Mouse (Mus musculus) urinary bladder, postnatal 36 days (tissue): ENCODE measurements around the gene Dnajb7.

ENCODE experiments used
- DNase-seq, 2 experiments: peaks; one replicate each; pipeline ENCODE4 v3.0.0; 2022; ENCODE audit warnings: low spot score in 2 of 2, mixed read lengths in 1 of 2

The Dnajb7 gene

DNA sequence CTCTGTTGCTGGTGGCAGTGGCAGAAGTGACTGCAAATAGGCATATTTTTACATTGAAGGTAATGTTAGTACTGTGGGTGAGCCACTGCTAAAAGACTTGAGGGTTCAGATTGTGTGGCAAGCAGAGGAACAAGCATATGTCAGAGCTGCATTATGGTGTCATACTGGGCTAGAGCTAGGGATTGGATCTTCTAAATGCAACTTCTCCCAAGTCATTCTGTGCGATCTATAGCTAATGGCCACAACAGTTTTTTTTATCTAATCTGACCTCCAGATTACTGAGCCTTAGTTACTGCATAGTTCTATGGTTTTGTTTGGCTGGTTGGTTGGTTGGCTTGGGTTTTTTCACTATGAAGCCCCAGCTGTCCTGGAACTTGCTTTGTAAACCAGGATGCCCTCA lies at the start of gene Dnajb7:
Dnajb7 (minus strand) TSS at position 101 of the 400 bp plus-strand sequence.
- no peak for DNase-seq

DNA sequence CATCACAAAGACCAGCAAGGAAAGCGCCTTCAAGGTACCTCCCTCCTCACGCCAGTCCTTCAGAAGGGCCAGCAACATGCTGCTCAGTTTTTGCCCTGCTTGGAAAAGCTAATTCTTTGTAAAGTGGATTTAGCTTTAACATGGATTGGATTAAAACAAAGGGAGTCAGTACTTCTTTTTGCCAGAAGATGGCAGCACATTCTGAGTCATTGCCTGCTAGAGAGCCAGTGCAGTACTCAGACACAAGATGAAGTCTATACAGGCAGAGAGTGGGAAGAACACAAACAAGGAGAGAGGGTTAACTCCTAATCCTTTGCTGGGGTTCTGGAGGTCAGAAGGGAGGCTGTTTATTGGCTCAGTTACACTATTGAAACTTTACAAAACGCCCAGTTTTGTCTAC lies 40.4 kb upstream of the Dnajb7 start:
- DNase-seq, result peak; percentile 37 to 46

DNA sequence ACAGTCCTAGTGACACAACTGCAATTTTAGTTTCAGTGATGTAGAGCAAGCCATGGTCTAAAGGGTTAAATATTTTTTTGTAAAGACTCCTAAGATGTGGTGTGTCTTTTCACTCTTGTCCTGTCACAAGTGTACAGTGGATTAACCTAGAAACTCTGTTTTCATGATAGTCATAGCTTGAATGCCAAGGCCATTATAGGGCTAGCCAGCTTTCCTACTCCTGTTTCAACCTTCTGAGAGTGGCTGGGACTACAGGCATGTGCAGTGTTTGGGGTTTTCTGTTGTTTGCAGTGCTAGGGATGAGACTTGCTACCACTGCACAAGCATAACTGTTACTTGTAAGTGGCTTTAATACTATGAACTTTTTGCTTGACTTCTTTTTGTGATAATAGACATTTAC lies 31.1 kb upstream of the Dnajb7 start:
- DNase-seq, result no peak

DNA sequence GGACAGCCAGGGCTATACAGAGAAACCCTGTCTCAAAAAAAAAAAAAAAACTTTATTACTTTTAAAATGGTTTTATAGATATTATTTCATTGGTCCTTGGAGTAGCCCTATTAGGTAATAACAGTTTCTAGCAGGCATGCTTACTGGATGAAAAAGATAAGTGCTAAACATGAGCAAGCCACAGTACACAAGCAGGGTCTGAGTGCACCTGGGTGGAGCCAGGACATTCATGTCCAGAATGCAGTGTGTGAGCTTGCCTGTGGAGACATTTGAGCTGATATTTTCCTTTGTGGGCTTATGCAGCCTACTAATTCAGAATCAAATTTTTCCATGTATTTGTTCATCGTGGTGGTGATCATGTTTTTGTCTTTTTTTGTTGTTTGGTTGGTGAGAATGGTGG lies 30.2 kb upstream of the Dnajb7 start:
- no peak for DNase-seq

DNA sequence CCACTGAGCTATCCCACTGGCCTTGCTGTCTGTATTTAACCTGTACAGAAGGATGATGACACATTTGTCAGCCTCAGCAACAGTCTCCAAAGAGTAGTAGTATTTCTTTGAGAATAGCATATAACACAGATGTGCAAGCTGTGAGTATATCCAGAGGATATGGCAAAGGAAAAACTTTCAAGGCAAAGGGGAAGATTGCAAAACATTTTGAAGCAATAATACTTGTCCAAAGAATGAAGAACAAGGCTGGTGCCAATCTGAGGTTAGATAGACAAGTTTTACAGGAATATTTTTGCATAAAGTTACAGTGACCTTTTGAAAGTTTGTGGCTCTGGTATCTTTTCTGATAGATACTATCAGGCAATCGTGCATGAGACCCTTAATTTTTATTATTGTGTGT lies 23.1 kb upstream of the Dnajb7 start:
- no peak for DNase-seq

DNA sequence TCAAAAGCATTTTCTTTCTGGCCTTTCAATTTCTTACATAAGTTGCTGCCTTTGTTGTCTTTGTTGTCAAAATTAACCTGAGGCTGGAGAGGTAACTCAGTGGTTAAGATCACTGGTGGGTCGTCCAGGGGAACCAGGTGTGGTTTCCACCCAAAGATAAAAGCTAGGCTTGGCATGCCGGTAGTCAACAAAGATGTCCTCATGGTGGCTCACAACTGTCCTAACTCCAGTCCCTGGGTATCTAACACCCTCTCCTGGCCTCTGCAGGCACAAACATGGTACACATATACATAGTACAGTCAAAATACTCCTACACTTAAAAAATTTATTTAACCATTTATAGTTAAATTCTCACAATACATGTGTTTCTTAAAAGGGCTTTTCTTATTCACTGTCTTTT lies 19.8 kb upstream of the Dnajb7 start:
- DNase-seq, result no peak

DNA sequence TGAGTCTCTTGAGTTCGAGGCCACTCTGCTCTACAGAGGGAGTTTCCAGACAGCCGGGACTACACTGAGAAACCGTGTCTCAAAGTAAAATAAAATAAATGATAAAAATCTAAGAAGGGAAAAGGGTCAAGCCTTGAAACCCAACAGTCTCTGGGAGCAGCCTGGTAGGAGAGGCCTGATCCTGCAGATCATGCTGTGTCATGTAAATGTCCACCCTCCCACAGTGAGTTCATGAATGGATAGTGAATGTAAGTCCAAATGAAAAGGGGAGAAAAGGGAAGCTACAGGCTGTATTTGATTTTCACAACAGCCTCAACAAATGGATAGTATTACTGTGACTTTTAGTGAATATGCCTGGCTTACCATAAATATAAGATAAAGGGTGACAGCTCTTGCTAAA lies 17.2 kb upstream of the Dnajb7 start:
- no peak for DNase-seq

DNA sequence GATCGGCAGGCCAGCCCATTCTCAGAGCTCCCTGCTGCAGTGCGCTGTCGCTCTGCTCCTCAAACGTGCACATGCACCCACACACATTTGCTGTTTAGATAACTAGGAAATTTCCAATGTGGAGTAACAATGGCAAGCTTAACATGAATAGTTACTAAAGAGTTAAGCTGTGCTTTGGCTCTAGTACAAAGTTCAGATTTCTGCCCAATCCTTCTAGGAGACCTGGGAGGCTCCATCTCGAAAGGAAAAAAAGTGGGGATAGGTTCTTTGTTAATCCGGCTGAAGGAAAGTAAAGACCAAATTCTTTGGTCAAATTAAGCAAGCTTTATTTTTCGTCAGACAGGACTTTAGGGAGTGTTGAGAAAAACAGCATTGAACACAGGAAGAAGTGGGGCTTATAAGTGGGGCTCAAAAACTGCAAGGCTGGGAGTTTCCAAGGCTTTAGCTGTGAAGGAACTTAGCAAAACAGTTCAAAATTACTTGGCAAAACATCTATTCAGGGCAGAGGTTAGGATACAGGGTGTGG lies 14.1 kb upstream of the Dnajb7 start:
- DNase-seq, result no peak

DNA sequence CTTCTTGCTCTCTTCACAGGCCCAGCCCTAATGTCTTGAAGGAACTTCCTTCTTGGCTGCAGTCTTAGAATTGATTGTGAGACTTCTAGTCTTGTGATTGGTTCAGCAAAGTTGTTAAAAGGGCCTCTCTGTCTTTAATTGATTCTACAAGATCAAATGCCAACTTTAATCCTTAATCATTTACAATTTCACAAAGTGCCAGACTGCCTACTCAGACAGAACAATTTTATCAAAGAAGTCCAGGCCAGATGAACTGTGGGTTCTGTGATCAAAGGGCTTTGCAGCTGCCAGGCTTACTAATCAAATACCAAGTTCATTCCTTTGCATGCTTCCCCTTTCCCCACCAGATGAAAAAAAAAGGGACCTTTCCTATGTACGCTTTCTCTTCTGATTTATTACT lies 13.4 kb upstream of the Dnajb7 start:
- DNase-seq, result no peak

DNA sequence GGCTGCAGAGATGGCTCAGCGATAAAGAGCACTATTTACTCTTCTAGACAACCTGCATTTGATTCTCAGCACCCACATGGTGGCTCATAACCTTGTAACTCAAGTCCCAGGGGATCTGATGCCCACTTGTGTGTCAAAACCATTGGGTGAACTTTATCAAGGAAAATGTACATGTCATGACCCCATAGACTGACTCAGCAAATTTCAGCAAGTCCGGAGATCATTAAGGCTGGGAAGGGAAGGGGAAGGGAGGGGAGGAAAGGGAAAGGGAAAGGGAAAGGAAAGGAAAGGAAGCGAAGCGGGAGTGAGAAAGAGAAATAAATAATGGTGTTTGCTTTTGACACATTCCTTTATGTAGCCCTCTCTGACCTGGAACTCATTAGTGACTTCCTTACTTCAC lies 10.0 kb upstream of the Dnajb7 start:
- DNase-seq, result no peak

DNA sequence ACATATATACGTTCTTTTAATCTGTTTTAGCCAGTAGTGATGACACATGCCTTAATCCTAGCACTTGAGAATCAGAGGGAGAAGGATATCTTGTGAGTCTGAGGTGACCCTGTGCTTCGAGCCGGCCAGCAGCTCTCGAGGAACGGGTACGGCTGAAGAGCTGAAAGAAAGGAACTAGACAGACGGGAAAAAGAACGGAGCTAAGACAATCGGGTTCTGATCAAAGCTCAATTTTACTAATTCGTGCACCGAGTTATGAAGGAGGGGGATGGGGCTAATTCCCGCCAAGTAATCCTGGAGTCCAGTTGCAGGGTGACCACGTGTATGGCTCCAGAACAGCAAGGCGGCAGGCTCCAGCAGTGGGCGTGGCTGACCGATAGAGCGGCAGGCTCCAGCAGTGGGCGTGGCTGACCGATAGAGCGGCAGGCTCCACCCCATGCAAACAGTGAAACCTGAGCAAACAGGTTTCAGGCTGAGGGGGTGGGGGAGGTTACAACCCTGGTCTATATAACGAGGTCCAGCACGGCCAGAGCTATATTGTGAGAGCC lies 8.7 kb upstream of the Dnajb7 start:
- peak; percentile 53 to 75 for DNase-seq

DNA sequence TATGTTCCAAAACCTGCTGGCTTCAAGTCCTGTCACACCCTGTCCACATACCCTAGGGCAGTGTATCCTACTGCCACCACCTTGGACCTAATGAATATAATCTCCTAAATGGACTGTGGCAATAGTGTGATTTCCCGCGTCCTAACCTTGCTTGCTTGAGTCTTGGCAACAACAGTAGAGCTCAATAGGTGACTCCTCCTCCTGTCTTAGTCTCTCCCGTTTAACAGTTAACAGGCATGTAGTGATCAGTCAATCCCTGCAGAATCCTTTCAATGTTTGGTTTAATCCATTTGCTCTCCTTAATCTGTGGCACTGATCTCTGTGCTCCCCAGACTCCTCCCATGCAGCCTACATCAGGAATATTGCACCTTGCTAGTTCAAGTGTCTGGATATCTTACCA lies 3.1 kb downstream of the Dnajb7 start:
- DNase-seq, result no peak

DNA sequence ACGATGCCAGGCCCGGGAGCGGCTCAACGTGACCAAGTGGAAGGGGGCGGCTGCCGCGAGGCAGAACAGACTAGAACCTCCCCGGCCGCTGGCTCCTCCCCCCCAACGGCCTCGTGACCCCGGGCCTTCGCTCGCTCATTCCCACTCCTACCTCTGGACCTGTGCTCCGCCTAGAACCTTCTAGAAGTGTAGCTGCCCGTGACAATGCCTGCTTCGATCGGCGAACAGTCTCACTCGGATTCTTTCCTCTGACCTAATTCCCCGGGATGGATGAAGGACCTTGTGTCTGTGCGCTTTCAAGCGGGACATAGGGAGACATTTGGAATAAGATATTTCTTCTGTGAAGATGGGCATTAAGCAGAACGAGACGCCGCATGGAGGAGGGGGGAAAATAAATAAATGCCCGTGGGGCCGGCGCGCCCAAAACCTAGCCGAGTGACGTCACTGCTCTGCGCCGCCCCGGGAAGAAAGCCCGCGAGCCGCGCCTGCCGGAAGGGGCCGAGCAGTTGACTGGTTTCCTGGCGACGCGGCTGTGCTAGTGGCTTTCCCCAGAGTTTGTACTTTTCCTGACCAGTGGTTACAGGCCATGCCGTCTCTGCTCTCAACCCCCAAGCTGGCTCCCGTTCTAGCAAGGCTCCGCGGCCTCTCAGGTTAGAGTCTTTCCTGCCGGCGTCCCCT lies 8.3 kb downstream of the Dnajb7 start, which contains the start of the genes St13 and Xpnpep3:
St13 (minus strand) TSS at position 440 of the 678 bp plus-strand sequence.
Xpnpep3 (plus strand) TSS at position 501 of the 678 bp plus-strand sequence.
- peak; percentile 96 to 97 for DNase-seq

DNA sequence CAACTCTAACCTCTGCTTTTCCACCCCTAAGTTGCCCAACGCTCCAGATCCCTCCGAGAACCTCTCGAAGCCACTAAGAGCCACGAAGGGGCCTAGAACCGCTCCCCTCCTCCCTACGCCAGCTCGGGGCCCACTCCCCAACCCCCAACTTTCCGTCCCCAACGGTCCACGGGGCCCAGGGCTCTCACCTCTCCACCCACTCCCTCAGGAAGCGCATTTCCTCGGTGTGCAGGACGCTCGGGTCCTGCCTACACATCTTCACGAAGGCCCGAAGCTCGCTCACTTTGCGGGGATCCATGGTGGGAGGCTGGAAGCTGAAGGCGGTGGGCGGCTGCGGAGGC lies 8.8 kb downstream of the Dnajb7 start:
- no peak for DNase-seq

DNA sequence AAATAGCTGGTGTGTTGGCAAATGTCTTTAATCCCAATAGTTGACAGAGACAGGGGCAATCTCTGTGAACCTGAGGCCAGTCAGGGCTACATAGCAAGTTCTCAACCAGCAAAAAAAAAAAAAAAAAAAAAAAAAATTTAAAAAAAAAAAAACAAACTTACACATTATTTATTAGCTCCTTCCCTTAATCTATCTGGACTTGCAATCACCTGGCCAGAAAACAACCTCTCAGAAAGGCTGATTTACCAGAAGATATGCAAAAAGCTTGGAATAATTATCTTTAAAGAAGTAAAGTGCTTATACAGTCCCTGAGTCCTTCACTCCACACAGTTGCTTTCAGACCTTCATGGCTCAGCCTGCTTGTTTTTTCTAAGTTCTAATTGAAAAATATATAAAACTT lies 9.9 kb downstream of the Dnajb7 start:
- DNase-seq, result no peak

DNA sequence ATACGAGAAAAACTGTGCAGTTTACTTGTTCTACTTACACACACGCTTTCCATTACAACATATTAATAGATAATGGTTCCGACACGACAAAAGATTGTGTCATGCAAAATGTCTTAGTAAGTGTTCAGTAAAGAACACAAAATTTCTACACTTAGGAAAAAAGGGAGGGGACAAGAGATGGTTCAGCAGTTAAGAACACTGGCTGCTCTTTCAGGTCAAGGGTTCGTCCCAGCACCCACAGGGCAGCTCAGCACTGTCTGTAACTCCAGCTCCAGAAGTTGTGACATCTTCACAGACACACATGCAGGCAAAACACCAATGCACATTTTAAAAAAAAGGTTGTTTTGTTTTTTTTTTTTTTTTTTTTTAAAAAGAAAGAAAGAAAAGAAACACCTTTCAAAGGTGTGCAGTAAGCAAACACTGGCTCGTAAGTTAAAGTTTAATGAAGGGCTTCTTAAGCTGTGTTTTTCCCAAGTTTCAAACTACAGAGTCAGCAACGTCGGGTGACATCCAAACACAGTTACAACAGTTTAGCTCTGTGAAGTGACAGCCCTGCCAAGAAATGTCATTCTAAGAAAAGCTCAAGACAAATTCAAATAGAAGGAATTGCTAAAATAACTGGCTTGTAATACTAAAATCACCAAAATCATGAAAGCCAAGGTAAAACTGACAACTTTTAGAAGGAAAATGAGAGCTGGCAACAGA lies 13.7 kb downstream of the Dnajb7 start:
- no peak for DNase-seq

DNA sequence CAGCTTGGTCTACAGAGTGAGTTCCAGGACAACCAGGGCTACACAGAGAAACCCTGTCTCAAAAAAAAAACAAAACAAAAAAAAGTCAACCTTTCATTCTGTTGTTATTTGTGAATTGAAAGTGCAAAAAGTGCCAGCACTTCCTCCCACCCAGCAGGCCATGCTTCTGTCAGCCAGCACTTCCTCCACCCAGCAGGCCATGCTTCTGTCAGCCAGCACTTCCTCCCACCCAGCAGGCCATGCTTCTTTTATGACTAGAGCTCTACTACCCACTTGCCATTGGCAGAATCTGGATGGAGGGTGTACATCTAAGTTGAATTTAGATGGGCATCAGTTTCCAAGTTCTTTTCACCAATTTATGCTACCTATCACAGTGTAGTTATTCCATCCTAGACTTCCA lies 15.1 kb downstream of the Dnajb7 start:
- no peak for DNase-seq

DNA sequence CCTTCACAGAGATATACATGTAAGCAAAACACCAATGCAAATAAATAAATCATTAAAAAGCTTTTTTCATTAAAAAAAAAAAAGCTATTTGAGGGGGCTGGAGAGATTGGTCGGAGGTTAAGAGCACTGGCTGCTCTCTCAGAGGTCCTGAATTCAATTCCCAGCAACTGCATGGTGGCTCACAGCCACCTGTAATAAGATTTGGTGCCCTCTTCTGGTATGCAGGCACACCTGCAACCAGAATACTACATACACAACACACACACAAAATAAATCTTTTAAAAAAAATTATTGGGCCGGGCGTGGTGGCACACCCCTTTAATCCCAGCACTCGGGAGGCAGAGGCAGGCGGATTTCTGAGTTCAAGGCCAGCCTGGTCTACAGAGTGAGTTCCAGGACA lies 21.8 kb downstream of the Dnajb7 start:
- no peak for DNase-seq

DNA sequence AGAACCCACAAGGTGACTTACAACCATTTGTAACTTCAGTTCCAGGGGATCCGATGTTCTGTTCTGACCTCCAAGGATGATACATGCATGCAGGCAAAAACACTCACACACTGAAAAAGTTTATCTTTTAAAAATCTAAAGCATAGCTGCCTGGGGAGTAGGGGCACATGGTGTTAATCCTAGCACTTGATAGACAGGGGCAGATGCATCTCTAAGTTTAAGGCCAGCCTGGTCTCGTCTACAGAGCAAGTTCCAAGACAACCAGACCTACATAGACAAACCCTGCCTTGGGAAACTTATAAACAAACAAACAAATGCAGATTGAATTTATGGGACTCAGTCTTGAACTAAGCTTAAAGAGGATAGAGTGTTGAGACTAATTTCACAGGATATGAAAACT lies 29.3 kb downstream of the Dnajb7 start:
- DNase-seq, result no peak

DNA sequence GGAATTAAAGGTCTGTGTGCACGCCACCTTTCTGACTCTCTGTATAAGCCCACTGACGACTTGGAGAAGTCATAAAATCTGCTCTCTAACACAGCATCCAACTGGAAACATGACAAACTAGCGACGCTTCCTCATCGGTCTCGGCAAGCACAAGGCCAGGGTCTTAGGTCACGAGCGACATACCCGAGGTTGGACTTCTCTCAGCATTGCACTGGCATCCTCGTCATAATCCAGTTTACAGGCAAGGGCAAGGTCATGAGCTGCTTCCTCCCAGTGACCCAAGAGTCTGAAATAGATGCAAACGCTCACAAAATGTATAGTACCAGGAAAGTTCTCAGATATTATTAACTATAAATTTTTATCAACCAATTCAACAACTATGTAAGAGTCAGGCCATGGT lies 33.5 kb downstream of the Dnajb7 start:
- DNase-seq, result no peak

DNA sequence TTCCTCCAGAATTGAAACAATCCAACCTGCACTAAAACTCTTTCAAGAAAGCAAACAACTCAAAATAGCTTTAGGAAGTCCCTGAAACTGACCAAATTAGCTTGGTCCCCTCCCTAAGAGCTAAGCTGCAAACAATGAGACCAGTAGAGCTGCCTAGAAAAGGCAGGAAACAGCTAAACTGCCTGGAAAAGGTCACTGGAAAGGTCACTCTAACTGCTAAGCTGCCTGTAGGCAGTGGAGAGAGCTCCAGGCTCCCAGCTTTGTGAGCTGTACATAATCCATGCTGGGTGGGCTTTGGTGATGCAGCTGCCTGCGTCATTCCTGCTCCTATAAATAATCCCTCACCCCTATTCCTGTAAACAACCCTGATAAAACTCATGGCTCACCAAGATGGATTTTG lies 37.7 kb downstream of the Dnajb7 start:
- no peak for DNase-seq

DNA sequence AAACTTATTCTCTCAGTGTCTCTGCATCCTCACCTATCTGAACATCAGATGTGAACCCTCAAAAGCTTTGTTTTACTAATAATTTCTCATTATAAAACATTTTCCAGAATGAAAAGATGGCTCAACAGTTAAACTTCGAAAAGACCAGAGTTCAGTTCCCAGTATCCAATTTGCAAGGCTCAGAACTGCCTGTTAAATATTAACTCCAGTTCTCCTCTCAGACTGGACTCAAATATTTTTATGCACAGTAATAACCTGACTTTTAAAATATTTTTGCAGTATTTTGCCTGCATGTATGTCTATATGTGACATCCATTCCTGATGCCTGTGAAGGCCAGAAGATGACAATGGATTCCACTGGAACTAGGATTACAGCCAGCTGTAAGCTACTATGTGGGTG lies 39.5 kb downstream of the Dnajb7 start:
- no peak for DNase-seq

DNA sequence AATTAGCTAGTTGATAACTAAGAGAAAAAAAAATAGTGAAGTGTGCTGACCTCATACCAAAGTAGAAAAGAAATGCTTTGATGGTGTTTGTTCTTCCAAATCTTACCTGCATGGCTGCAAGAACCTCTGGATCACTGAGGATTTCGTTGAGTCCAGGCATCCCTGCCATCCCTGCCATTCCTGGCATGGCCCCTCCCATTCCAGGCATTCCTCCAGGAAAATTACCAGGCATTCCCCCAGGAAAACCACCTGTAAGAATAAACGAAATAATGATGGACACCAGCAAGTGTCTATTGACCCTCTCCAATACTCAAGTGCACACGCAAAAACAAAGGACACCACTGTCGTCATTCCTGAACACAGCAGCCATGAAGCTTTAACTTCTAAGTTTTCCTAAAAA lies 41.9 kb downstream of the Dnajb7 start:
- DNase-seq, result no peak
